Mouse (Mus musculus) embryonic fibroblast, embryonic 13.5 days (primary cell): ENCODE data around the gene Rangap1. TPM values are rescaled to one million over a fixed set of nuclear protein-coding genes. Genes with fewer than 3 reads are reported as not detected.

Experiments
- H3K27ac ChIP-seq: 2 replicates; pipeline ENCODE4 v1.5.1; 2012; ENCODE audit warnings: low read length, control low read depth, inconsistent platforms; ENCODE audit not compliant: insufficient read depth
- H3K4me1 ChIP-seq: 2 replicates; pipeline ENCODE4 v1.6.1; 2011; ENCODE audit warnings: low read length; ENCODE audit not compliant: control insufficient read depth, insufficient read depth
- H3K4me3 ChIP-seq: 2 replicates; pipeline ENCODE4 v1.5.1; 2011; ENCODE audit warnings: mild to moderate bottlenecking, control low read depth, low read length; ENCODE audit not compliant: insufficient read depth
- CTCF ChIP-seq: IDR thresholded peaks from 2 replicates; pipeline ENCODE4 v1.5.1; 2011; ENCODE audit warnings: mild to moderate bottlenecking, control low read depth, low read length, moderate library complexity, borderline replicate concordance; ENCODE audit not compliant: insufficient read depth
- POLR2A ChIP-seq: IDR thresholded peaks from 2 replicates; pipeline ENCODE4 v1.6.1; 2011; ENCODE audit warnings: low read depth, mild to moderate bottlenecking, control low read depth, low read length, moderate library complexity
- polyA plus RNA-seq: library from polyadenylated mRNA; stranded (reverse); fragments of >200 nt; gene quantifications from 2 replicates; pipeline ENCODE4 v1.2.4, GENCODE M21; 2011; ENCODE audit warnings: low read depth; ENCODE audit not compliant: missing spikeins, insufficient read length

Gene Rangap1
- polyA plus RNA-seq, 1 experiment, result 69.1 TPM

- Histone ChIP-seq H3K4me1 (no peaks in the 10 kb centered on the region), H3K27ac (no peak overlapping the region), H3K4me3 (no peak overlapping the region)
- TF ChIP-seq CTCF (no peak), POLR2A (no peak)
These were observed 5.4 kb downstream of the Rangap1 start for GRCm38 (mm10) chr15:81739924-81740323.

- no peaks in the 10 kb centered on the region for H3K4me1 ChIP-seq
- no peak for TF ChIP-seq POLR2A
- no peak for TF ChIP-seq CTCF
- H3K27ac ChIP-seq, result no peak overlapping the region
- no peak overlapping the region for H3K4me3 ChIP-seq
These were observed 6.0 kb downstream of the Rangap1 start for GRCm38 (mm10) chr15:81739296-81739695.

GRCm38 (mm10) chr15:81735075-81735474, 10.3 kb downstream of the Rangap1 start:
- Histone ChIP-seq H3K4me1 (no peaks in the 10 kb centered on the region), H3K4me3 (no peak overlapping the region), H3K27ac (no peak overlapping the region)
- TF ChIP-seq POLR2A, result no peak
- no peak for TF ChIP-seq CTCF

DNA sequence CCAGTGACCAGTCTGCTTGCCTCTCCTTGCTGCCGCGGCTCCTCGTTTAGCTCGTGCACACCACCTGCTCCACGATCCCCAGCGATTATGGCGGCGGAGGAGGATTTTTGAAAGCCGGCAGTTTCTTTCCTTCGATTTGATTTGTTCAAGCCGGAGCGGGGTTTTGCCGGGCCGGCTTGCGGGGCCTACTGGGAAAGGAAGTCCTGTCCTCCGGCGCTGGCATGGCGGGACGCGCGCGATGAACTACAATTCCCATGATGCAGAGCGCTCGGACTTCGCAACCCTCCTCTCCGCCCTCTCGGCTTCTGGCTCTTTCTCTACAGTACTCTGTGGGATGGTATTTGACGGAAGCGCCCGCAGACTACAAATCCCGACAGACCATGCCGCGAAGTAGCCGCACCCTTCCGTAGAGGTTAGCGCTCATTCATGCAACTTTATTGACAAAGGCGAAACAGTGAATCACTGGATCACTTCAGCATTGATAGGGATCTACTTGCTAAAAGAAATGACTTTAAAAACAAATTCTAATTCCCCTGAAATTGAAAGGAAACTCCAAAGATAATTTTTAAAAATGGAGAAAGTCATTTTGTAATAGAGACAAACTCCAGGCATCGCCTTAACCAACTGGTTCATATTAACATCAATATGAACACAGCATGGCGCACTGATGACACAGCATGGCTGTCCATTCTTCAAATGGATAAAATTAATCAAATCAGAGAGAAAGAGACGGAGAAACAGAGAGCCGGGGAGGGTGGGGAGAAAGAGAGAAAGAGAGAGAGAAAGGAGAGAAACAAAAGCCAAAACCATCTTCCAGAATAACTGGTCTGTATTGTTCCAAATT, 15.3 kb downstream of the Rangap1 start:
- H3K4me3 ChIP-seq, result peak overlapping the region; percentile 85
- TF ChIP-seq CTCF (no peak), POLR2A (peak; percentile 79)
- H3K27ac ChIP-seq, result no peak overlapping the region
- no peaks in the 10 kb centered on the region; the same call in 1 of the 2 replicates for H3K4me1 ChIP-seq

GRCm38 (mm10) chr15:81729241-81729791, 16.0 kb downstream of the Rangap1 start:
- no peak for TF ChIP-seq POLR2A
- TF ChIP-seq CTCF, result no peak
- Histone ChIP-seq H3K27ac (no peak overlapping the region), H3K4me1 (no peaks in the 10 kb centered on the region; the same call in 1 of the 2 replicates), H3K4me3 (peak overlapping the region; percentile 85)

DNA sequence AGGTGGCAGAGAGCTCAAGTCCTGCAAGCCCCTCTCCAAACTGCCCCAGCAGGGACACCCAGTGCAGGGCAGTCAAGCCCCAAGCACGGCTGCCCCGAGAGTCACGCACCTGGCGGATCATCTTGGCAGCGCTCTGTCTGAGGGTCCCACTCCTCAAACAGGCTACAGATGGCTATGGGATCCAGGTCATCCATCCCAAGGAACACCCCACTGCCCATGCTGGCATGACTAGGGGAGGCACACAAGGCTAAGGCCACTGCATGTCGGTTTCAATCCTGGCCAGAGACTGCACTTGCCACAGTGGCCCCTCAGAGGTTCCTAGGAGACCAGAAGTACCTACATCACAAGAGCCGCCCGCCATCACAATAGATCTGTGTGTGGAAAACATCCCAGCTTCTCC, 19.4 kb downstream of the Rangap1 start:
- H3K27ac ChIP-seq, result no peak overlapping the region
- no peak overlapping the region for H3K4me3 ChIP-seq
- TF ChIP-seq POLR2A (no peak), CTCF (no peak)
- H3K4me1 ChIP-seq, result no peaks in the 10 kb centered on the region; the same call in 1 of the 2 replicates

GRCm38 (mm10) chr15:81723653-81724052, 21.7 kb downstream of the Rangap1 start:
- TF ChIP-seq CTCF, result no peak
- TF ChIP-seq POLR2A, result no peak
- Histone ChIP-seq H3K4me1 (no peaks in the 10 kb centered on the region; the same call in 1 of the 2 replicates), H3K4me3 (no peak overlapping the region), H3K27ac (no peak overlapping the region)

DNA sequence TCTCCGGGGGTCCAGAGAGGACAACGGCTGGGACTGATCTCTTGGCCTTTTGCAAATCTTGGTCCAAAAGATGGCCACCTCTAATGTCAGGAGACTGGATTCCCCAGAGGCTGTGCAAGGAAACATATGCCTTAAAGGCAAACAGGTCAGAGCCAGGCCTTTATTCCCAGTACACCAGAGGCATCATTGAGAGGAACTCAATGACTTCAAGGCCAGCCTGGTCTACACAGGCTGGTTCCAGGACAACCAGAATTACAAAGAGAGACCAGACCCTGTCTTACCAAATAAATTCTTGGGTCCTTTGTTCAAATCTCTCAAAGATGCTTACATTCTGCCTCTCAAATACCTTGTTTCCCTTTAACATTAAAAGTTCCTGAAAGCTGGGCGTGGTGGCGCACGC, 23.0 kb downstream of the Rangap1 start:
- TF ChIP-seq CTCF (no peak), POLR2A (no peak)
- Histone ChIP-seq H3K4me1 (no peaks in the 10 kb centered on the region), H3K27ac (no peak overlapping the region), H3K4me3 (no peak overlapping the region)

DNA sequence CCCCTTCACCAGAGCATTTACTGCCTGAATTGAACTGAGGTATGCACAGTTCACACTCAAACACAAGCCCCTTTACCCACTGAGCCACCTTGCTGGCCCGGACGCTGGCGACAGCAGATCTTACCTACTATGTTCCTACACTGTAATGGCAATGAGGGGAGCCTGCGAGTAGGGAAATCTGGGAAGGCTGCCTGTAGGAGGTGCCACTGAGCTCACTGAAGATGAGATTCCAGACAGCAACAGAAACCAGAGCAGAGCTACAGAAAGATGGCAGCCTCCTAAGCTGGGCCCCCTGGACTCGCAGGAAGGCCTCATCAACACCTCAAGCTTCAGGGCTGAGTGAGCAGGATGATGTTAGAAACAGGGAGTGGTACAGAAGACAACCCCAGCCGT, 26.2 kb downstream of the Rangap1 start:
- Histone ChIP-seq H3K4me3 (no peak overlapping the region), H3K4me1 (no peaks in the 10 kb centered on the region), H3K27ac (no peak overlapping the region)
- TF ChIP-seq POLR2A (no peak), CTCF (no peak)
